Mouse (Mus musculus): ENCODE results near the gene Idnk. TPM values are rescaled to one million over a fixed set of nuclear protein-coding genes. Genes with fewer than 3 reads are reported as not detected.

Gene Idnk
- polyA plus RNA-seq, 1 experiment from 2014 or later = 31.3 TPM

DNA sequence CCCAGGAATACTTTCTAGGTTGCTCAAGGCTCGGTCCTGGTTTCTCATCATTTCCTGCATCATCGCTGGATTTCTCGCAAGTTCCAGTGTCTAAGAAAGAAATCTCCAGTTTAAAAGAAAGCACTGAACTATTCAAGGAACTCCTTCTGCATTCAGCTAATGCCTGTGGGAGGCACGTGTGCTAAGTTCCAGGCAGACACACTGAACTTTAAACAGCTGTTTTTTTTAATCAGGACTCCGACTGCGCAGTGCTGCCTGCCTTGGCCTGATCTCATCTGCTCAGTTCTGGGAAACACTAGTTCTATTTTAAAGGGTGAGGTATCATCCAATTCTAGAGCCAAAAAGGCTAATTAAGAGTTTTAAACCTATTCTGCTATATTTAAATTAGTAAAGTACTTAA, 34.7 kb downstream of the Idnk start:
- no peak for DNase-seq (ENCODE audit: low spot score)
- Histone ChIP-seq H3K9ac (ENCODE audit: low read depth, low read length) (no peak overlapping the region), H3K27ac (replicated peaks; ENCODE audit: low read depth, low read length) (no peak overlapping the region), H3K9me3 (ENCODE audit: control insufficient read depth, low read length) (no peaks in the 10 kb centered on the region), H3K4me2 (ENCODE audit: low read depth, low read length) (no peak overlapping the region), H3K36me3 (ENCODE audit: control insufficient read depth, insufficient read depth, low read length) (peaks cover 76% of the 10 kb centered on the region), H3K4me1 (ENCODE audit: control insufficient read depth, insufficient read depth, low read length) (no peaks in the 10 kb centered on the region), H3K27me3 (replicated peaks; ENCODE audit: control insufficient read depth, insufficient read depth, low read length) (no peaks in the 10 kb centered on the region), H3K4me3 (ENCODE audit: low read depth, low read length) (no peak overlapping the region)
- no peak for ATAC-seq (ENCODE audit: low read depth)
- 90% methylated on average over 6 of the region's 6 CpGs for WGBS

GRCm38 (mm10) chr13:58193221-58193620, 35.8 kb downstream of the Idnk start:
- no peak overlapping the region for H3K4me3 ChIP-seq (ENCODE audit: low read depth, low read length)
- WGBS = 96% methylated on average over 3 of the region's 3 CpGs
- peaks cover 77% of the 10 kb centered on the region for H3K36me3 ChIP-seq (ENCODE audit: control insufficient read depth, insufficient read depth, low read length)

DNA sequence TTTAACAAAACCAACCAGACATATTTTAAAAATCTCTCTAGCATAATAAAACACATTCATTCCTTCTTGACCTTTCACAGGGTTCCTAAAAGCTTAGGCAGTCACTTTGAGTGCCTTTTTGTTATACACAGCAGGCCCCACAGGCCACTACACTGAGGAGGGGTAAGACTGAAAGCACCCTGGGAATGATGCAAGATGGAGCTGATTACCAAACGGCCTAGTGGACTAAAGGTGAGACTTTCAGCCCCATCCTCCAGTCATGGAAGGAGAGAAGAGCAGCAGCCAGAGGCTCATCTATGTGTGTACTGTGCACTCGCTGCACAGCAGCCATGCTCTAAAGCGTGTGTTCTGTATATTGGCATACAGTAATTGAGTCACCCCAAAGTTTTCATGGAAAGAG, 37.5 kb downstream of the Idnk start:
- no peak overlapping the region for H3K4me2 ChIP-seq (ENCODE audit: low read depth, low read length)
- H3K4me3 ChIP-seq (ENCODE audit: low read depth, low read length) = no peak overlapping the region
- H3K9ac ChIP-seq (ENCODE audit: low read depth, low read length) = no peak overlapping the region
- H3K36me3 ChIP-seq (ENCODE audit: control insufficient read depth, insufficient read depth, low read length) = peaks cover 69% of the 10 kb centered on the region
- DNase-seq (ENCODE audit: low spot score) (no peak), ATAC-seq (ENCODE audit: low read depth) (no peak)
- H3K27me3 ChIP-seq (replicated peaks; ENCODE audit: control insufficient read depth, insufficient read depth, low read length) = no peaks in the 10 kb centered on the region
- H3K27ac ChIP-seq (replicated peaks; ENCODE audit: low read depth, low read length) = no peak overlapping the region
- WGBS = 84% methylated on average over 3 of the region's 3 CpGs
- H3K9me3 ChIP-seq (ENCODE audit: control insufficient read depth, low read length) = no peaks in the 10 kb centered on the region
- no peaks in the 10 kb centered on the region for H3K4me1 ChIP-seq (ENCODE audit: control insufficient read depth, insufficient read depth, low read length)

More at GRCm38 (mm10) chr13:58193221-58193620, 35.8 kb downstream of the Idnk start:
- Histone ChIP-seq H3K4me2 (ENCODE audit: low read depth, low read length) (no peak overlapping the region), H3K9me3 (ENCODE audit: control insufficient read depth, low read length) (no peaks in the 10 kb centered on the region), H3K27me3 (replicated peaks; ENCODE audit: control insufficient read depth, insufficient read depth, low read length) (no peaks in the 10 kb centered on the region), H3K9ac (ENCODE audit: low read depth, low read length) (no peak overlapping the region), H3K27ac (replicated peaks; ENCODE audit: low read depth, low read length) (no peak overlapping the region), H3K4me1 (ENCODE audit: control insufficient read depth, insufficient read depth, low read length) (no peaks in the 10 kb centered on the region)
- ATAC-seq (ENCODE audit: low read depth) (no peak), DNase-seq (ENCODE audit: low spot score) (no peak)

DNA sequence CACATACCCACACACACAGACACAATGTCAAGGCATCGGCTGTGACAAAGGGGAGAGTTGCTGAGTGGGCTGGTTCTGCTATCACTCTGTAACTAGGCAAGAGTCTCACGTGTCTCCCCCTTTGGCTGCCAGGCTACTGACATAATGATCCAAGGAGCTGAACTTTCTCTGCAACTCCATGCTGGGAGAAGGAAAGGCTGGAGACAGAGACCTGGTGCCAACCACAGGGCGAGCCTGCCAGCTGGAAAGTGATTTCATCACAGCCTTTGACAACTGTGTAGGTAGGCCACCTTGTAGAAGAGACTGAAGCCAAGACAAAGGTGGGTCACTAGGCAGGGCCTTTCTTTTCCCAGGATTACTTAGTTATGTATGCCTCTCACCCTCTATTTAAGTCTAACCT, 39.8 kb downstream of the Idnk start:
- Histone ChIP-seq H3K9ac (ENCODE audit: low read depth, low read length) (no peak overlapping the region), H3K4me3 (ENCODE audit: low read depth, low read length) (no peak overlapping the region), H3K27ac (replicated peaks; ENCODE audit: low read depth, low read length) (no peak overlapping the region), H3K4me2 (ENCODE audit: low read depth, low read length) (no peak overlapping the region), H3K36me3 (ENCODE audit: control insufficient read depth, insufficient read depth, low read length) (peaks cover 48% of the 10 kb centered on the region), H3K27me3 (replicated peaks; ENCODE audit: control insufficient read depth, insufficient read depth, low read length) (no peaks in the 10 kb centered on the region), H3K4me1 (ENCODE audit: control insufficient read depth, insufficient read depth, low read length) (no peaks in the 10 kb centered on the region), H3K9me3 (ENCODE audit: control insufficient read depth, low read length) (no peaks in the 10 kb centered on the region)
- ATAC-seq (ENCODE audit: low read depth) (no peak), DNase-seq (ENCODE audit: low spot score) (no peak)
- WGBS = 86% methylated on average over 3 of the region's 3 CpGs

DNA sequence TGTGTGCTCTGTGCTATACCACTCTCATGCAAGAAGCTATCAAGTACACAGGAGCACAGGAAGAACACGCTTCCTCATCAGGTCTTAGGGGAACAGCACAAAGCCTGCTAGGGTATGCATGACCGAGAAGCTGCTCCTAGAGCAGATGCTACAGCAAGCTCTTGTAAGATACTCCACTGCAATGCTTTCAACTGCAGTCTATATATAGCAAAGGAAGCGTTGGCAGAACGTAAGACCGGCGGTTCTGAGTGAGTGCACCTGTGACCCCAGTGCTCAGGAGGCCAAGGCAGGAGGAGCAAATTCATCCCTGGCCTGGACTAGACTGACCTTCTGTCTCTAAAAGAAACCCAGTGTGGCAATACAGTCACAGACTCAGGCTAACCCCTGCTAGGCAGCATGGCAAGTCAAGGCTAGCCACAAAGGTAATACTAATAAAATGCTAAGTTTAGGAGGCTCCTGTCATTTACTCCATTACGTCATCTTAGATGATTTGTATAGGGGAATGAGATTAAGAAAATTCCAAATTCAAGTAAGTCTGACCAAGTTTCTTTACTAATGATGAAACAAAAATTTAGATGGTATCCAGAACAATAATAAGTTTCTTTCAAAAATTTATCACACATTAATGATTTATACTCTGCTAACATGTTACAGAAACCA, 40.7 kb downstream of the Idnk start:
- Histone ChIP-seq H3K36me3 (ENCODE audit: control insufficient read depth, insufficient read depth, low read length) (peaks cover 40% of the 10 kb centered on the region), H3K4me3 (ENCODE audit: low read depth, low read length) (no peak overlapping the region), H3K27me3 (replicated peaks; ENCODE audit: control insufficient read depth, insufficient read depth, low read length) (no peaks in the 10 kb centered on the region), H3K9ac (ENCODE audit: low read depth, low read length) (no peak overlapping the region), H3K4me1 (ENCODE audit: control insufficient read depth, insufficient read depth, low read length) (no peaks in the 10 kb centered on the region), H3K4me2 (ENCODE audit: low read depth, low read length) (no peak overlapping the region), H3K27ac (replicated peaks; ENCODE audit: low read depth, low read length) (no peak overlapping the region), H3K9me3 (ENCODE audit: control insufficient read depth, low read length) (no peaks in the 10 kb centered on the region)
- DNase-seq (ENCODE audit: low spot score) (no peak), ATAC-seq (ENCODE audit: low read depth) (no peak)
- WGBS = 93% methylated on average over 7 of the region's 7 CpGs

GRCm38 (mm10) chr13:58201343-58201742, 43.9 kb downstream of the Idnk start:
- DNase-seq (ENCODE audit: low spot score) (no peak), ATAC-seq (ENCODE audit: low read depth) (no peak)
- no peaks in the 10 kb centered on the region for H3K9me3 ChIP-seq (ENCODE audit: control insufficient read depth, low read length)
- no peak overlapping the region for H3K9ac ChIP-seq (ENCODE audit: low read depth, low read length)
- no peaks in the 10 kb centered on the region for H3K27me3 ChIP-seq (replicated peaks; ENCODE audit: control insufficient read depth, insufficient read depth, low read length)
- no peak overlapping the region for H3K4me3 ChIP-seq (ENCODE audit: low read depth, low read length)
- H3K4me2 ChIP-seq (ENCODE audit: low read depth, low read length) = no peak overlapping the region
- WGBS = 81% methylated on average over 6 of the region's 6 CpGs
- peaks cover 17% of the 10 kb centered on the region for H3K36me3 ChIP-seq (ENCODE audit: control insufficient read depth, insufficient read depth, low read length)
- H3K4me1 ChIP-seq (ENCODE audit: control insufficient read depth, insufficient read depth, low read length) = no peaks in the 10 kb centered on the region
- H3K27ac ChIP-seq (replicated peaks; ENCODE audit: low read depth, low read length) = no peak overlapping the region

DNA sequence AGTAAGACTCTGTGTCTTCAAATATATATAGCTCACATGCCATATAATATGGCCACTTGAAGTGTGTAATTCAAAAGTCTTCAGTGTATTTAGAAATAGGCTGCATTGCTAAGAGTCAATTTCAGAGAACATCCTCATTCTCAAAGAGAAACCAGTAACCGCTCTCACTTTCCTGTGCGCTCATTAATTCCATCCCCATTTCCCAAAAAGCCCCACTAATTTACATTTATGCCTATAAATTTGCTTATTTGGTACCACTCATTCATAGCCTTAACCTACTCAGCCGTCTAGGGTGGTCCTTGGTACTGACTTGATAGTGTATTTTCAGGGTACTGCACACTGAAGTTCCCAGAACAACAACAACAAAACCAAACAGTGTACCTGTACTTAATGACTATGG, 44.5 kb downstream of the Idnk start:
- ATAC-seq (ENCODE audit: low read depth) = no peak

DNA sequence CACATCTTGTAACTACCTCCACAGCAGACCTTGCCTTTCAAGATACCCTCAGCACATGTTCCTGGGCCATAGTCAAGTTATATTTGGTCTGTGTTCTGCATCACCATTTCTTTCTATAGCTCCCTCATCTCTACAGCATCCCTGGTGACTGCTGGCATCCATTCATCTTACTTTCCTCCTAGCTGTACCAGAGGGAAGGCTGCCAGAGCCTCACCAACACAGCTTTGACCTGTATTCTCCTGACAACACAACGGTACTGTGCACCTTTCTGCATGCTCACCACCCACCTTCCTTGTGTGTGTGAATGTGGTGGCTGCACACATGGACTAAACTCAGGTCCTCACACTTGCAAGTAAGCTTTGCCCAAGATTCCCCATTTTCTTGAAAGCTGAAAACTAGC, 45.5 kb downstream of the Idnk start:
- 95% methylated on average over 1 of the region's 1 CpGs for WGBS
- no peak overlapping the region for H3K27ac ChIP-seq (replicated peaks; ENCODE audit: low read depth, low read length)
- no peak for ATAC-seq (ENCODE audit: low read depth)
- H3K27me3 ChIP-seq (replicated peaks; ENCODE audit: control insufficient read depth, insufficient read depth, low read length) = no peaks in the 10 kb centered on the region
- no peak overlapping the region for H3K4me3 ChIP-seq (ENCODE audit: low read depth, low read length)
- no peaks in the 10 kb centered on the region for H3K4me1 ChIP-seq (ENCODE audit: control insufficient read depth, insufficient read depth, low read length)
- H3K4me2 ChIP-seq (ENCODE audit: low read depth, low read length) = no peak overlapping the region
- DNase-seq (ENCODE audit: low spot score) = no peak
- H3K9me3 ChIP-seq (ENCODE audit: control insufficient read depth, low read length) = no peaks in the 10 kb centered on the region
- peaks cover 4% of the 10 kb centered on the region; the same call in 1 of the 2 replicates for H3K36me3 ChIP-seq (ENCODE audit: control insufficient read depth, insufficient read depth, low read length)
- no peak overlapping the region for H3K9ac ChIP-seq (ENCODE audit: low read depth, low read length)

More for the DNA sequence above, 44.5 kb downstream of the Idnk start:
- H3K4me1 ChIP-seq (ENCODE audit: control insufficient read depth, insufficient read depth, low read length) = no peaks in the 10 kb centered on the region
- no peak for DNase-seq (ENCODE audit: low spot score)
- no peak overlapping the region for H3K9ac ChIP-seq (ENCODE audit: low read depth, low read length)
- H3K36me3 ChIP-seq (ENCODE audit: control insufficient read depth, insufficient read depth, low read length) = peaks cover 12% of the 10 kb centered on the region
- 92% methylated on average over 3 of the region's 3 CpGs for WGBS
- no peaks in the 10 kb centered on the region for H3K9me3 ChIP-seq (ENCODE audit: control insufficient read depth, low read length)
- H3K27me3 ChIP-seq (replicated peaks; ENCODE audit: control insufficient read depth, insufficient read depth, low read length) = no peaks in the 10 kb centered on the region
- no peak overlapping the region for H3K4me2 ChIP-seq (ENCODE audit: low read depth, low read length)
- no peak overlapping the region for H3K27ac ChIP-seq (replicated peaks; ENCODE audit: low read depth, low read length)
- no peak overlapping the region for H3K4me3 ChIP-seq (ENCODE audit: low read depth, low read length)

DNA sequence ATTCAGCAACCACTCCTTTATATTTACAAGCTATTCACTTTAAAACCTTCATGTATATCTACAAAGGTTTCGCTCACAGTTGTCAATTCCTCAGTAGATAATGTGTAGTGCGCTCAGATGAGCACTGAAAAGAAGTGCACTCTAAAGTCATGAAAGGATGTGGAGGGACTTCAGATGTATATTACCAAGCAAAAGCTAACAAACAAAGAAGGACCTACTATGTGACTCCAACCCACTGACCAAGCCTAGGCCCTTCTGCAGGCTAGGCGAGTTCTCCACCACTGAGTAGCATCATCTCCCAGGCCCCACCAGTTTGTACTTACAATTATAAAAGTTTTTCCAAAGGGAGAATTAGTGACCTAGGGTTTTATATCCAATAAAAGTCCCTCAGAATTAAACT, 46.8 kb downstream of the Idnk start:
- Histone ChIP-seq H3K36me3 (ENCODE audit: control insufficient read depth, insufficient read depth, low read length) (no peaks in the 10 kb centered on the region), H3K4me2 (ENCODE audit: low read depth, low read length) (no peak overlapping the region), H3K27ac (replicated peaks; ENCODE audit: low read depth, low read length) (no peak overlapping the region), H3K4me1 (ENCODE audit: control insufficient read depth, insufficient read depth, low read length) (no peaks in the 10 kb centered on the region), H3K9me3 (ENCODE audit: control insufficient read depth, low read length) (no peaks in the 10 kb centered on the region), H3K4me3 (ENCODE audit: low read depth, low read length) (no peak overlapping the region), H3K27me3 (replicated peaks; ENCODE audit: control insufficient read depth, insufficient read depth, low read length) (no peaks in the 10 kb centered on the region), H3K9ac (ENCODE audit: low read depth, low read length) (no peak overlapping the region)
- no peak for ATAC-seq (ENCODE audit: low read depth)
- no peak for DNase-seq (ENCODE audit: low spot score)
- WGBS = 95% methylated on average over 3 of the region's 3 CpGs
